Comparison of ENCODE assay signal across 10 mouse cellular contexts in genomic region chr6:125492033-125492432, GRCm38 (mm10). TPM values are rescaled to one million over a fixed set of nuclear protein-coding genes. Genes with fewer than 3 reads are reported as not detected.
DNase-seq lines count a peak whose midpoint lies in the region; ATAC-seq and TF ChIP-seq lines count a peak whose summit lies in the region.
"Had no signal": no experiment of that assay in that cellular context is flagged by ENCODE, and none has a peak within 500 bp of the region (broad histone marks: within the 10 kb centered on the region; RNA-seq: fewer than 3 reads in every experiment).

No protein-coding gene starts in this region.

- no peak for DNase-seq in heart, adult 8-10 months (ENCODE audit: low spot score)
- DNase-seq in lung, adult 2 months, result peak; percentile 42
- DNase-seq in lung, postnatal 4 days, result no peak
- DNase-seq in gastrocnemius, adult 8-10 months (ENCODE audit: low spot score in 2 of 2), result no peak
- DNase-seq: adrenal gland, postnatal 25 days; embryo, embryonic 11 days had no signal

- H3K27ac ChIP-seq in heart, embryonic 11.5 days (ENCODE audit: low read depth, low read length), result no peak overlapping the region
- H3K27ac ChIP-seq in brown adipose tissue, adult 24 weeks (replicated peaks; ENCODE audit: low read depth, low read length), result 0 out of 2 replicates have a peak overlapping the region, but pooled peaks have one; percentile 5
- 0 out of 2 replicates have a peak overlapping the region, but pooled peaks have one; percentile 63 for H3K27ac ChIP-seq in limb, embryonic 15.5 days

- 57% methylated on average over 9 of the region's 9 CpGs for WGBS in heart, embryonic 11.5 days (ENCODE audit: insufficient replicate concordance)
- 32% methylated on average over 9 of the region's 9 CpGs for WGBS in lung, adult 2 months
- WGBS in limb, embryonic 15.5 days, result 57% methylated on average over 9 of the region's 9 CpGs

- peak overlapping the region; percentile 87 for H3K4me2 ChIP-seq in heart, embryonic 11.5 days
- H3K4me2 ChIP-seq in limb, embryonic 15.5 days, result peak overlapping the region; percentile 72

- H3K9me3 ChIP-seq in heart, embryonic 11.5 days (replicated peaks; ENCODE audit: control insufficient read depth, low read length), result no peaks in the 10 kb centered on the region
- H3K9me3 ChIP-seq in limb, embryonic 15.5 days, result no peaks in the 10 kb centered on the region

- peaks cover 24% of the 10 kb centered on the region for H3K4me1 ChIP-seq in heart, embryonic 11.5 days (ENCODE audit: control insufficient read depth, insufficient read depth, low read length)
- H3K4me1 ChIP-seq in lung, adult 2 months (ENCODE audit: control insufficient read depth, insufficient read depth, low read length), result peaks cover 6% of the 10 kb centered on the region
- H3K4me1 ChIP-seq in brown adipose tissue, adult 24 weeks (ENCODE audit: control insufficient read depth, insufficient read depth, insufficient read length, low read length), result peaks cover 4% of the 10 kb centered on the region; the same call in 1 of the 2 replicates
- peaks cover 72% of the 10 kb centered on the region for H3K4me1 ChIP-seq in limb, embryonic 15.5 days

- H3K9ac ChIP-seq in heart, embryonic 11.5 days (ENCODE audit: low read depth, low read length), result no peak overlapping the region
- H3K9ac ChIP-seq in limb, embryonic 15.5 days, result no peak overlapping the region

- H3K27me3 ChIP-seq in heart, embryonic 11.5 days (ENCODE audit: control insufficient read depth, insufficient read depth, low read length), result peaks cover 26% of the 10 kb centered on the region
- H3K27me3 ChIP-seq in limb, embryonic 15.5 days, result no peaks in the 10 kb centered on the region

- no peak for ATAC-seq in heart, embryonic 11.5 days (replicated peaks; ENCODE audit: insufficient number of reproducible peaks, low FRiP score, low TSS enrichment)
- no peak for ATAC-seq in limb, embryonic 15.5 days (ENCODE audit: insufficient number of reproducible peaks, low FRiP score, low TSS enrichment, low read depth)
- no peak for ATAC-seq in activated CD4-positive, CD25-positive, alpha-beta regulatory T cell, adult 4 months

- TF ChIP-seq CTCF in lung, adult 2 months (IDR thresholded peaks at IDR 0.05; ENCODE audit: insufficient read depth, low read length), result no peak

- no peaks in the 10 kb centered on the region for H3K36me3 ChIP-seq in heart, embryonic 11.5 days (ENCODE audit: control insufficient read depth, insufficient read depth, low read length)
- 0 out of 2 replicates have a peak, but pooled peaks cover 6% of the 10 kb centered on the region for H3K36me3 ChIP-seq in limb, embryonic 15.5 days

- no peak overlapping the region for H3K4me3 ChIP-seq in heart, embryonic 11.5 days (ENCODE audit: low read depth, low read length)
- H3K4me3 ChIP-seq in lung, adult 2 months (replicated peaks; ENCODE audit: extremely low read depth, low read depth, low read length), result peak overlapping the region; percentile 10
- peak overlapping the region; percentile 3; the same call in 1 of the 2 replicates for H3K4me3 ChIP-seq in brown adipose tissue, adult 24 weeks (ENCODE audit: insufficient read depth, low read depth, low read length)
- H3K4me3 ChIP-seq in limb, embryonic 15.5 days, result peak overlapping the region; percentile 85

- no peak for TF ChIP-seq POLR2A in lung, adult 2 months (IDR thresholded peaks at IDR 0.05; ENCODE audit: borderline replicate concordance, extremely low read depth, low read depth, low read length)

RNA-seq across cellular contexts. Expression of gene Cd9, which starts 2.6 kb away (rescaled TPM):
- 70.9 and 80.8 TPM in 2 replicates for polyA plus RNA-seq in heart, embryonic 11.5 days (2014; fragmentation: Nextera tagmentation; extraction: Ambion mirVana)
- total RNA-seq in heart, adult 8-10 months (2022), result 10 to 100 TPM; 39.4 to 57.8 (median 46.4) TPM
- 405 and 537 TPM in 2 replicates for polyA plus RNA-seq in lung, adult 2 months (2012; rRNA removed)
- 13.5 and 22.6 TPM in 2 replicates for polyA plus RNA-seq in brown adipose tissue, adult 24 weeks (2012; ENCODE audit: insufficient read depth, insufficient read length, missing spikeins)
- 490 and 511 TPM in 2 replicates for polyA plus RNA-seq in limb, embryonic 15.5 days (2015; fragmentation: Nextera tagmentation; extraction: Ambion mirVana)
- total RNA-seq in gastrocnemius, adult 8-10 months (2022), result 10 to 100 TPM; 10.5 to 19.3 (median 15.0) TPM
- 100 to 1,000 TPM in 1 of 2 experiments, 10 to 100 TPM in 1; 73.3 to 104 TPM for polyA plus RNA-seq in activated CD4-positive, CD25-positive, alpha-beta regulatory T cell, adult 4 months (2017; shearing (Covaris generic))

RNA-seq across cellular contexts. Expression of gene Vwf, which starts 54.5 kb away (rescaled TPM):
- 31.2 and 32.2 TPM in 2 replicates for polyA plus RNA-seq in heart, embryonic 11.5 days (2014; fragmentation: Nextera tagmentation; extraction: Ambion mirVana)
- total RNA-seq in heart, adult 8-10 months (2022), result 100 to 1,000 TPM in 2 of 4 experiments, 10 to 100 TPM in 2; 82.6 to 137 (median 104) TPM
- 421 and 464 TPM in 2 replicates for polyA plus RNA-seq in lung, adult 2 months (2012; rRNA removed)
- 6.6 and 7.6 TPM in 2 replicates for polyA plus RNA-seq in brown adipose tissue, adult 24 weeks (2012; ENCODE audit: insufficient read depth, insufficient read length, missing spikeins)
- polyA plus RNA-seq in limb, embryonic 15.5 days (2015; fragmentation: Nextera tagmentation; extraction: Ambion mirVana), result 7.9 and 11.3 TPM in 2 replicates
- total RNA-seq in gastrocnemius, adult 8-10 months (2022), result 10 to 100 TPM; 13.4 to 20.8 (median 15.4) TPM
- under 1 TPM in 1 of 2 experiments, not detected in 1; 0.20 TPM for polyA plus RNA-seq in activated CD4-positive, CD25-positive, alpha-beta regulatory T cell, adult 4 months (2017; shearing (Covaris generic))

Comparison
In these comparisons a context has a peak if more than half of its experiments do, and no peak if none do; other contexts are left out.
1. RNA of gene Vwf, which starts 54.5 kb away (polyA plus RNA-seq): 421 to 464 TPM in lung, adult 2 months; 31.2 to 32.2 TPM in heart, embryonic 11.5 days, 7.9 to 11.3 TPM in limb, embryonic 15.5 days, 6.6 to 7.6 TPM in brown adipose tissue, adult 24 weeks and 0.20 TPM in activated CD4-positive, CD25-positive, alpha-beta regulatory T cell, adult 4 months; every median in the first group is over 10 times any median in the second.